Mouse (Mus musculus): Measurements from ENCODE around the gene Abhd16b.

The Abhd16b gene

GRCm38 (mm10) chr2:181485741-181486140 lies 7.3 kb upstream of the Abhd16b start:
- in situ Hi-C loops (cut with MboI, MseI): loop anchor here in 1 of 2 experiments (5.0 kb wide), 1 partner anchor 793 kb away; no protein-coding TSS in a partner anchor

GRCm38 (mm10) chr2:181487338-181488277 lies 5.4 kb upstream of the Abhd16b start:
- in situ Hi-C loops (cut with MboI, MseI): loop anchor here in 1 of 2 experiments (5.0 kb wide), 1 partner anchor 795 kb away; no protein-coding TSS in a partner anchor

- in situ Hi-C loops (cut with MboI, MseI): loop anchor here in 1 of 2 experiments (5.0 kb wide), 1 partner anchor 79 kb away; no protein-coding TSS in a partner anchor
These were observed 1.4 kb upstream of the Abhd16b start for GRCm38 (mm10) chr2:181491432-181492205.

DNA sequence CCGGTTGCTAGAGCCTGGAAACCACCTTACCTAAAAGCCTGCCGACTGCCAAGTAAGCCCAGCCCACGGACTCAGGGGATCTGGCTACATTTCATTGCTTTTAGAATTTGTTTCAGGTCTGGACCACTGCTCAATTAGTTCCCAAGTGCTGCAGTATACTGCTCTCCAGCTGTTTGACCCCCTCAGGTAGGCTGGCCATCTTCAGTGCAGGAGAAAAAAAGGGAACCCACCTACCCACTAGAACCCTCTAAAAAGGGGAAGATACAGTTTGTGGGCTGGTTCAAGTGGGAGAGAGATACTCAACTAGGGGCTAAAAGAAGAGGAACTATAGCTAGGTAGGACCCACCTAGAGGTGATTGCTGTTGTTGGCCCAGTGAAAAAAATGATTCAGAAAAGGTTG lies 800 bp upstream of the Abhd16b start:
- in situ Hi-C loops (cut with MboI, MseI): loop anchor here in 1 of 2 experiments (5.0 kb wide), 1 partner anchor 80 kb away; no protein-coding TSS in a partner anchor

- in situ Hi-C loops (cut with MboI, MseI): loop anchor here in 1 of 2 experiments (5.0 kb wide), 1 partner anchor 82 kb away; no protein-coding TSS in a partner anchor
These were observed 1.4 kb downstream of the Abhd16b start for GRCm38 (mm10) chr2:181494266-181494945.

DNA sequence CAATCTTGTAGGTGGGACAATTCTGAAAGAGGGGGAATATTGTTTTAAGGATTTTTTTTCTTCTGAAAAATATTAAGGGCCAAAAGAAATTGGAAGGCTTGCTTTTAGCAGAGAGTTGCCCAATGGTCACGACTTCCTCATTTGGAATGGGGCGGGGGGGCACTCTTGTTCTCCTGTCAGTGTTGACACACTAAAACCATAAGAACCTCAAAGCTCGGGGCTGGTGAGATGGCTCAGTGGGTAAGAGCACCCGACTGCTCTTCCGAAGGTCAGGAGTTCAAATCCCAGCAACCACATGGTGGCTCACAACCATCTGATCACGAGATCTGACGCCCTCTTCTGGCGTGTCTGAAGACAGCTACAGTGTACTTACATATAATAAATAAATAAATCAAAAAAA lies 2.8 kb downstream of the Abhd16b start:
- in situ Hi-C loops (cut with MboI, MseI): loop anchor here (5.0 kb wide), 1 partner anchor 104 kb away; no protein-coding TSS in a partner anchor

DNA sequence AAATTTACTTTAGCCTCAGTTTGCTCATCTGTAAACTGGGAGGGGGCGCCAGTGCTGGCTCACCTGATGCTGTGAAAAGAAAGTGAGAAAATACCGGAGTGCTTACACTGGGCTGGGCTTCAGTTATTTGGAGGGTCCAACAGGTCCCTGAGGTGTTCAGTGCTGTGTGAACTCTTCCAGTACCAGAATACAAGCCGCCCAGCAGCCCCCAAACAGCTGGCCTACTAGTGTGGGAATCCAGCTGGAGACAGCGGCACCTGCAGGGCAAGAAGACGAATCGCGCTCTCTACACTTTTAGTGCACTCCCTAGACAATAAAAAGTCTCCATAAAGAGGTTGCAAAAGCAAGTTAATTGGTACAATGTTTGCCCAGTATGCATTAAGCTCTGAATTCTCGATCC lies 3.3 kb downstream of the Abhd16b start:
- in situ Hi-C loops (cut with MboI, MseI): loop anchor here (5.0 kb wide), 1 partner anchor 104 kb away; no protein-coding TSS in a partner anchor

GRCm38 (mm10) chr2:181496831-181497547 lies 4.0 kb downstream of the Abhd16b start, which contains the start of gene Tpd52l2:
TSS of gene Tpd52l2 (plus strand) at chr2:181497142.
- in situ Hi-C loops (cut with MboI, MseI): loop anchor here (5.0 kb wide), 1 partner anchor 105 kb away; no protein-coding TSS in a partner anchor

- in situ Hi-C loops (cut with MboI, MseI): loop anchor here (5.0 kb wide), 1 partner anchor 105 kb away; no protein-coding TSS in a partner anchor
These were observed 4.5 kb downstream of the Abhd16b start for GRCm38 (mm10) chr2:181497548-181497875.

GRCm38 (mm10) chr2:181498644-181499043 lies 5.6 kb downstream of the Abhd16b start:
- in situ Hi-C loops (cut with MboI, MseI): loop anchor here (5.0 kb wide), 1 partner anchor 106 kb away; no protein-coding TSS in a partner anchor

DNA sequence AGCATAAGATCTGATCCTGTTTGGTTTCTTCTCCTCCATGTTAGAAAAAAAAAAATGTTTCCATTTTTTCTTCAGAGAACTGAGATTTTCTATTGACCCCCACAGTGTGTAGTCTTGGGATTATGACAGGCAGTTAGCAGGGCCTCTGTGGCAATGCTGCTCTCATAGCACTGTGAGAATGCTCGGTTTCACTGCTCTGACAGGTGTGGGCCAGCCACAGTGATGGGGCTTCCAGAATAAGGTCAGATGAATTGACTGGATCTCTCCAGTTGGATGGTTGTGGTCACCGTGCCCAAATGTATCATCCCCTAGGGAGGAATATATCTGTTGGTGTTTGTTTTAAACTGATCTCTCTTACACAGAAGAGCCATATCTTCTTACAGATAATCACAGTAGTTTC lies 16.2 kb downstream of the Abhd16b start:
- in situ Hi-C loops (cut with MboI, MseI): loop anchor here in 1 of 2 experiments (25.0 kb wide), 1 partner anchor 797 kb away; the partner anchor contains the start of genes Dido1 and Gid8

DNA sequence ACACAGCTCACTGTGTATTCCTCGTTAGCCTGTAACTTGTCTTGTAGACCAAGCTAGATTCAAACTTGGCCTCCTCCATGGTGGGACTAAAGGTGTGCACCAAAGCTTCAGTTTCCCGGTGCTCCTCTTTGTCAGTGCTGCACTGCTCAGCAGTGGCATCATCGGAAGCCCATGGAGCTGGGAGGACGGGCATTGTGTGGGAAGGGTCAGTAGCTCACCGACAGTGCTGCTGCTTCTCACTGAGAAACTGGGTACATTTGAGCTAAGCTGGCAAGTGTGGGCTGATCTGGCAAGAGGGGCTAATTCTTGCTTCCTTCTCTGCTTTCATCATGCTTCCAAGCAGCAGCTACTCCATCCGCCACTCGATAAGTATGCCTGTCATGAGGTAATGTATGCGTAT lies 18.2 kb downstream of the Abhd16b start:
- in situ Hi-C loops (cut with MboI, MseI): loop anchor here in 1 of 2 experiments (25.0 kb wide), 1 partner anchor 799 kb away; the partner anchor contains the start of genes Dido1 and Gid8

DNA sequence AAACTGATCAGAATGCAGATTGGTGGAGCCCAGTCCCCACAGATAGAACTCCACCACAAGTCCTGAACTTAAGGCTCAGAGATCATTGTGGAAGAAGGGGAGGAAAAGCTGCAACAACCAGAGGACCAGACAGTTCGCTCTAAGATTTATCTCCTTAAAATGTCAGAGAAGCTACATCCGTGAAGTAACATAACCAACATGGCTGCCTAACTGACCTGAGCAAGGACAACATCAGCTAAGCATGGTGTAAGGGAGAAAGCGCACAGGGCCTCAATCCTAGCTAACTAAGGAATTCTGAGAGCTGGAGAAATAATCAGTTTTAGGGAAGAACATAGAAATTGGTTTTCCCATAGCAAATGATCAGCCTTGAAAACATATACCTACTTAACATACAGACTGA lies 26.2 kb downstream of the Abhd16b start:
- in situ Hi-C loops (cut with MboI, MseI): loop anchor here in 1 of 2 experiments (25.0 kb wide), 1 partner anchor 807 kb away; the partner anchor contains the start of genes Dido1 and Gid8

DNA sequence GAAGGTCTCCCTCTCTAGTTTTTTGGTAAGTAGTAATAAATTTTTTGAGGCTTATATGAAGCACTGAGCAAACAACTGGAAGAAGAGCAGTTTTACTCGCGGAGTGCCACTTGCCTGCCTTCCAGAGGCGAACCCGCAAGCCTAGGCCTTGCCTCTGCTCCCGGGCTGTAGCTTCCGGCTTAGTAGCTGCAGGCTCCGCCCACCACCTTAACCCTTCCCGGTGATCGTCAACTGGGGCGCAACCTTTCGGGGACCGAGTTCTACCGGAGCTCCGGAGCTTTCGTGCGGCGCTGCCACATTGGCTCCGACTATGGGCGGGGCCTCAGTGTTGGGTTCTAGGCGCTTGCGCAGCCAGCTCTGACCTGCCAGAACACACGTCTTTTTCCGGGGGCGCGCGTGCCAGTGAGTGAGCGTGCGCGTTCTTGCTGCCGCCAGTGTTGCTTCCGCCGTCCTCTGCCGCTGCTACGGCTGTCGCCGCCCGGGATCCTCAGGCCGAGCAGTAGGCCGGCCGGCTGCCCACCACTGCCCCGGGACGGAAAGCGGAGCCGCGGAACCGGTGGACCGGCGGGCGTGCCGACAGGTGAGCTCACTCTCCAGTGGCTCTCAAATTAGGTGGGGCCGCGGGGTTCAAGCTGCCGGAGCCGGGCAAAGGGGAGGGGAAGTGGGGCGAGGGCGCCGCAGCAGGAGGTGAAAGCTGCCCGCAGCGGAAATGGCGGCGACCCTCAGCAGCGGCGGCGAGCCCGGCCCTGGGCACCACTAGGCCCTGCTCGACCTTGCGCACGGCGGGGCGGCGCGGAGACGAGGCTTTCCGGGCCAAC lies 27.3 kb downstream of the Abhd16b start, which contains the start of gene Dnajc5:
Gene Dnajc5, plus strand, starts transcription at position 368 of the 818 bp plus-strand sequence.
- in situ Hi-C loops (cut with MboI, MseI): loop anchor here in 1 of 2 experiments (25.0 kb wide), 1 partner anchor 808 kb away; the partner anchor contains the start of genes Dido1 and Gid8

DNA sequence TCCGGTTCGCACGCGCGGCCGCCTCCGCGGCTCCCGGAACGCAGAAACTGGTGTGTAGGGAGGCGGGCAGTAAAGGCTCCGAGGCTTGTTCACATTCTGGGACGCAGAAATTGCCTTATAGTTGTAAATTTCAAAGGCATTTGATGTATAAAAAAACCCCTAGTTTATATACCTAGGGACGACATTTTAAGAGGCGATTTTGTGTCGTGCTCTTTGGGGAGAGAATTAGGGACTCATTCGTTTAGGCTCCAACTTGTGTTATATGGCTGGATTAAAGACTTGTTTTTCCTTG lies 27.9 kb downstream of the Abhd16b start:
- in situ Hi-C loops (cut with MboI, MseI): loop anchor here in 1 of 2 experiments (25.0 kb wide), 1 partner anchor 809 kb away; the partner anchor contains the start of genes Dido1 and Gid8

DNA sequence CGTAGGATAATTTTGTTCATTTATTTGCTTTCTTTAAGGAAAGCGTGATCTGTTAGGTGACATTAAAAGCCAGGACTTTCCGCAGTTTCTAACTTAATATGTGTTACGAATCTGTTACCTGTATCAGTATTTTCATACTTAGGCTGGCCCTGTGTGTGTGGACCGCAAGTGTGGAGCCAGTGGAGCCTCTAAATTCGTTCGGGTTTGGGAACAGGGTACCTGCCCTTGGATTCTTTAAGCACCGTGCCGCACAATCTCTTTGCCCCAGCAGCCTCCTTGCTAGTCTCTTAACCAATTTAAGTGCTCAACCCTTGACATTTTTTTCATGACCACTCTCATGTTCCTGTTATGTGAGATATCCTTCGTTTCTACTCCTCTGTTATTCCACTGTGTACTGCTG lies 28.5 kb downstream of the Abhd16b start:
- in situ Hi-C loops (cut with MboI, MseI): loop anchor here in 1 of 2 experiments (25.0 kb wide), 1 partner anchor 809 kb away; the partner anchor contains the start of genes Dido1 and Gid8

- in situ Hi-C loops (cut with MboI, MseI): loop anchor here in 1 of 2 experiments (25.0 kb wide), 1 partner anchor 811 kb away; the partner anchor contains the start of genes Dido1 and Gid8
These were observed 29.8 kb downstream of the Abhd16b start for GRCm38 (mm10) chr2:181522811-181523210.

DNA sequence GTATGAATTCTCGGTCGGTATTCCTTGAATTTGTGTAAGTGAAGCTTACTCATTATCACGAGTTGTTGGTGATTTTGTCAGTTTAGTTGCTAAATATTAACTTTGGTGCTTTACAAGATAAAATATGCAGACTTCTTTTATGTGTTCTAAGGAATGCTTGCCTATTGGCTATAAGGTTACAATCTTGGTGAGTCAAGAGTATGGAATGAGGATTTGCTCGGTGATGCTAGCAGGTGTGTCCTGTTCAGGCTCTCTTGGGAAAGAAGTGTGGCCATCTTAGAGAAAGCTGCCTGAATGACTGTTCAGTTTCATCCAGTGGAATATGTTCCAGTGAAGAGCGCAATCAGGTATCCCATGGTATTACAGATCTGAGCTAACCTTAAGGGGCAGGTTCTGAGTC lies 32.5 kb downstream of the Abhd16b start:
- in situ Hi-C loops (cut with MboI, MseI): loop anchor here in 1 of 2 experiments (5.0 kb wide), 1 partner anchor 52 kb away; no protein-coding TSS in a partner anchor

GRCm38 (mm10) chr2:181529076-181529475 lies 36.1 kb downstream of the Abhd16b start:
- in situ Hi-C loops (cut with MboI, MseI): loop anchor here in 1 of 2 experiments (5.0 kb wide), 1 partner anchor 48 kb away; no protein-coding TSS in a partner anchor
